Mouse (Mus musculus): ENCODE measurements around the gene Rbms3. TPM values are rescaled to one million over a fixed set of nuclear protein-coding genes. Genes with fewer than 3 reads are reported as not detected.

Gene Rbms3
- total and polyA plus RNA-seq, 3 experiments: not detected

GRCm38 (mm10) chr9:116746871-116747270 is 882.8 kb downstream of the Rbms3 start:
- dilution Hi-C loops (cut with MboI; ENCODE audit: extremely low pct_ligation_motif_present, extremely low pct_unique_long_range_greater_than_20kb, low sequenced_read_pairs) (no loop called here), in situ Hi-C loops (cut with MboI; ENCODE audit: low pct_ligation_motif_present, low pct_unique_long_range_greater_than_20kb, low sequenced_read_pairs) (no loop called here)
- H3K9me3 ChIP-seq (replicated peaks; ENCODE audit: low read length): peaks cover 43% of the 10 kb centered on the region
- H3K27me3 ChIP-seq (replicated peaks): no peaks in the 10 kb centered on the region
- H3K27ac ChIP-seq (ENCODE audit: insufficient read depth, low read depth): no peak overlapping the region
- H3K4me2 ChIP-seq (ENCODE audit: insufficient read depth, low read depth, poor library complexity, severe bottlenecking): no peak overlapping the region
- no peak for DNase-seq (ENCODE audit: extremely low read depth)
- H3K4me1 ChIP-seq (ENCODE audit: control insufficient read depth in 1 of 2, insufficient read depth in 2 of 2): no peaks in the 10 kb centered on the region
- no peaks in the 10 kb centered on the region for H3K36me3 ChIP-seq (replicated peaks in 1 of 2; ENCODE audit: control insufficient read depth in 1 of 2, insufficient read depth in 1 of 2, low read length in 1 of 2)
- TF ChIP-seq NELFE (IDR thresholded peaks at IDR 0.05; ENCODE audit: low read depth, low read length): no peak
- no peak for TF ChIP-seq ZMIZ1 (IDR thresholded peaks at IDR 0.05; ENCODE audit: low read depth, low read length)
- no peak for TF ChIP-seq KAT2A (IDR thresholded peaks at IDR 0.05; ENCODE audit: insufficient replicate concordance, low read length)
- TF ChIP-seq ZC3H11A (IDR thresholded peaks at IDR 0.05; ENCODE audit: low read depth, low read length): no peak
- TF ChIP-seq IRF4 (IDR thresholded peaks at IDR 0.05; ENCODE audit: low read depth, low read length): no peak
- TF ChIP-seq JUN (IDR thresholded peaks at IDR 0.05; ENCODE audit: insufficient read depth, low read depth, low read length): no peak
- TF ChIP-seq JUND (conservative IDR thresholded peaks at IDR 0.05; ENCODE audit: low read depth, low read length): no peak
- no peak for TF ChIP-seq POLR2A (IDR thresholded peaks at IDR 0.05; ENCODE audit: low read depth, low read length)
- TF ChIP-seq ETS1 (conservative IDR thresholded peaks at IDR 0.05; ENCODE audit: low read depth, low read length): no peak
- no peak; the same call in none of the 2 replicates for TF ChIP-seq RAD21 (IDR thresholded peaks at IDR 0.05; ENCODE audit: low read depth, low read length)
- no peak for TF ChIP-seq CTCF (conservative IDR thresholded peaks at IDR 0.05 in 1 of 2, IDR thresholded peaks at IDR 0.05 in 1 of 2; ENCODE audit: low read depth in 2 of 2, low read length in 2 of 2)
- no peak for TF ChIP-seq SMC3 (IDR thresholded peaks at IDR 0.05; ENCODE audit: low read depth, low read length)
- TF ChIP-seq ZKSCAN1 (IDR thresholded peaks at IDR 0.05; ENCODE audit: borderline replicate concordance, low read depth, low read length): no peak
- no peak for TF ChIP-seq HCFC1 (IDR thresholded peaks at IDR 0.05; ENCODE audit: low read depth, low read length)
- no peaks in the 10 kb centered on the region for H3K79me2 ChIP-seq (replicated peaks; ENCODE audit: control insufficient read depth, extremely low read depth, insufficient read depth, poor library complexity, severe bottlenecking)
- no peak overlapping the region for H3K4me3 ChIP-seq (replicated peaks in 1 of 3; ENCODE audit: low read depth in 2 of 3, low read length in 2 of 3, poor library complexity in 1 of 3)
- no peak overlapping the region for H3K9ac ChIP-seq (ENCODE audit: insufficient read depth, low read depth)

- no peaks in the 10 kb centered on the region for H3K4me1 ChIP-seq (ENCODE audit: control insufficient read depth in 1 of 2, insufficient read depth in 2 of 2)
- H3K4me2 ChIP-seq (ENCODE audit: insufficient read depth, low read depth, poor library complexity, severe bottlenecking): no peak overlapping the region
- H3K36me3 ChIP-seq (replicated peaks in 1 of 2; ENCODE audit: control insufficient read depth in 1 of 2, insufficient read depth in 1 of 2, low read length in 1 of 2): no peaks in the 10 kb centered on the region
- no peak overlapping the region for H3K9ac ChIP-seq (ENCODE audit: insufficient read depth, low read depth)
- dilution Hi-C loops (cut with MboI; ENCODE audit: extremely low pct_ligation_motif_present, extremely low pct_unique_long_range_greater_than_20kb, low sequenced_read_pairs): no loop called here
- no peak for DNase-seq (ENCODE audit: extremely low read depth)
- in situ Hi-C loops (cut with MboI; ENCODE audit: low pct_ligation_motif_present, low pct_unique_long_range_greater_than_20kb, low sequenced_read_pairs): no loop called here
- H3K27ac ChIP-seq (ENCODE audit: insufficient read depth, low read depth): no peak overlapping the region
- TF ChIP-seq PAX5 (IDR thresholded peaks at IDR 0.05; ENCODE audit: low read length) (no peak), ZNF384 (IDR thresholded peaks at IDR 0.05; ENCODE audit: low read depth, low read length) (no peak), ZC3H11A (IDR thresholded peaks at IDR 0.05; ENCODE audit: low read depth, low read length) (no peak), TBP (conservative IDR thresholded peaks at IDR 0.05; ENCODE audit: low read depth, low read length) (no peak), IRF4 (IDR thresholded peaks at IDR 0.05; ENCODE audit: low read depth, low read length) (no peak), CHD1 (IDR thresholded peaks at IDR 0.05; ENCODE audit: low read depth, low read length) (no peak), MEF2A (IDR thresholded peaks at IDR 0.05; ENCODE audit: borderline replicate concordance, low read depth, low read length) (no peak), E2F4 (IDR thresholded peaks at IDR 0.05; ENCODE audit: insufficient replicate concordance, low read depth, low read length) (no peak), MXI1 (IDR thresholded peaks at IDR 0.05; ENCODE audit: low read depth, low read length) (no peak), CTCF (conservative IDR thresholded peaks at IDR 0.05 in 1 of 2, IDR thresholded peaks at IDR 0.05 in 1 of 2; ENCODE audit: low read depth in 2 of 2, low read length in 2 of 2) (no peak), HCFC1 (IDR thresholded peaks at IDR 0.05; ENCODE audit: low read depth, low read length) (no peak), TCF12 (IDR thresholded peaks at IDR 0.05; ENCODE audit: low read depth, low read length) (no peak), MAZ (IDR thresholded peaks at IDR 0.05; ENCODE audit: low read depth, low read length) (no peak), EP300 (IDR thresholded peaks at IDR 0.05; ENCODE audit: low read length) (no peak), POLR2A (IDR thresholded peaks at IDR 0.05; ENCODE audit: low read depth, low read length) (no peak), ZMIZ1 (IDR thresholded peaks at IDR 0.05; ENCODE audit: low read depth, low read length) (no peak), GABPA (IDR thresholded peaks at IDR 0.05; ENCODE audit: insufficient replicate concordance, low read depth, low read length) (no peak), RCOR1 (conservative IDR thresholded peaks at IDR 0.05; ENCODE audit: low read depth, low read length) (no peak), SIN3A (IDR thresholded peaks at IDR 0.05; ENCODE audit: low read length) (no peak)
- H3K27me3 ChIP-seq (replicated peaks): no peaks in the 10 kb centered on the region
- H3K9me3 ChIP-seq (replicated peaks; ENCODE audit: low read length): peaks cover 40% of the 10 kb centered on the region
- H3K79me2 ChIP-seq (replicated peaks; ENCODE audit: control insufficient read depth, extremely low read depth, insufficient read depth, poor library complexity, severe bottlenecking): no peaks in the 10 kb centered on the region
- H3K4me3 ChIP-seq (replicated peaks in 1 of 3; ENCODE audit: low read depth in 2 of 3, low read length in 2 of 3, poor library complexity in 1 of 3): no peak overlapping the region
These were observed 891.9 kb downstream of the Rbms3 start for GRCm38 (mm10) chr9:116737786-116738185.
